Comparison of ENCODE assay signal across 14 mouse cellular contexts in the genomic region with DNA sequence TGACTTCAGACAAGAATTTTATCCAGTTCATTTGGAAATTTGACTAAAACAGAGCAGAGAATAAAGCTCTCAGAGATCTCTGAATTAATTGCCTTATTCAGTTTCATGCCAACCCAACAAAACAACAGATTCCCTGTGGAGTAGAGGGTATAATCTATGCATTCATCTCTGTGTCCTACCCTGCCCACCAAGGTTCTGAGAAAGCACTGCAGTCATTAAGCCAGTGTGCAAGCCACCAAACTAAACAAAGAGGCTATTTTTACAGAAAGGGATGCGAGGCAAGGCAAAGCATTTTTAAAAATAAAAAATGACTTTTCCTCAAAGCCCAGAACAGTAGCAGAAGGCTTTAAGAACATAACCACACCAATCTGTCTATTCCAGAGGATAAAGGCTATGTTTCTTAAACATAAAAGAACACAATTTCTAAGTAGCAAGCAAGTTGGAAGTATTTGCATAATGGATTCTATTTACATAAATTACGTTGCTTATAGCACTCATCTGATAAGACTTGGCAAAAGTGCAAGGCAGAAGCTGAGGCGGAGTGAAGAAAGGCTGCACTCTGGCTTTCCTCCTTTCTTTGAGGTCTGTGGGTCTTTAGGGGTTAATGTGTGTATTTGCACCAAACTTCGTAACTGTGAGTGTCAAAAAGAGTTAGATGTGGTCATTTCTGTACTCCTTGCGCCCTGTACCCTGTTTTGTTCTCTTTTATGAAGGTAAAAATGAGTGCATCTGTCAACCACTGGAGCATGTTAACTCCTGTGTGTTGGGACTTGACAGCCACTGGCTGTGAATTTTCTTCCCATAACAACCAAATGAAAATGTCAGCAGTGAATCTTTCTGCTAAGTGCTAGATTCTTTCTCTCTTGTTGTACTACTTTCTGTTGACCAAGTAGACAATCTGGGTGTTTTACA.
A peak's percentile ranks its signal among the peaks of the same experiment; 100 is the strongest.
DNase-seq lines count a peak whose midpoint lies in the region; ATAC-seq lines count a peak whose summit lies in the region.
"Had no signal": no experiment of that assay in that cellular context is flagged by ENCODE, and none has a peak within 500 bp of the region (broad histone marks: within the 10 kb centered on the region; RNA-seq: fewer than 3 reads in every experiment).

No protein-coding gene starts in this region.

- H3K27ac ChIP-seq in forebrain, embryonic 11.5 days (ENCODE audit: low read depth, low read length) = no peak overlapping the region
- H3K27ac ChIP-seq in forebrain, embryonic 10.5 days = no peak overlapping the region
- peak overlapping the region; percentile 56 for H3K27ac ChIP-seq in midbrain, embryonic 13.5 days
- H3K27ac ChIP-seq in liver, embryonic 11.5 days (ENCODE audit: low read depth, low read length) = no peak overlapping the region
- H3K27ac ChIP-seq: kidney, embryonic 15.5 days; liver, embryonic 14.5 days; macrophage had no signal

- DNase-seq in forebrain, embryonic 11.5 days (ENCODE audit: low spot score) = no peak
- no peak for DNase-seq in forebrain, embryonic 10.5 days (ENCODE audit: extremely low spot score, low spot score)
- DNase-seq in right cerebral cortex, postnatal 10 days (ENCODE audit: low spot score in 2 of 2) = peak; percentile 30 to 55
- DNase-seq in right cerebral cortex, postnatal 36 days (ENCODE audit: low spot score in 2 of 2) = no peak
- DNase-seq in liver, embryonic 11.5 days (ENCODE audit: low spot score) = no peak
- no peak for DNase-seq in heart, adult 9 months (ENCODE audit: low spot score in 2 of 2)
- DNase-seq: adrenal gland, postnatal 36 days; cerebellum, adult 11-12 months; heart, adult 18-20 months had no signal

- H3K27me3 ChIP-seq in forebrain, embryonic 11.5 days (ENCODE audit: control insufficient read depth, insufficient read depth, low read length) = no peaks in the 10 kb centered on the region
- H3K27me3 ChIP-seq in forebrain, embryonic 10.5 days (ENCODE audit: poor library complexity, severe bottlenecking) = no peaks in the 10 kb centered on the region
- H3K27me3 ChIP-seq in midbrain, embryonic 13.5 days = no peaks in the 10 kb centered on the region
- no peaks in the 10 kb centered on the region for H3K27me3 ChIP-seq in liver, embryonic 11.5 days (replicated peaks; ENCODE audit: control insufficient read depth, insufficient read depth, low read length)
- H3K27me3 ChIP-seq: kidney, embryonic 15.5 days had no signal

- no peaks in the 10 kb centered on the region for H3K9me3 ChIP-seq in forebrain, embryonic 11.5 days (ENCODE audit: control insufficient read depth, low read length)
- no peaks in the 10 kb centered on the region for H3K9me3 ChIP-seq in forebrain, embryonic 10.5 days
- no peaks in the 10 kb centered on the region for H3K9me3 ChIP-seq in midbrain, embryonic 13.5 days
- H3K9me3 ChIP-seq in liver, embryonic 11.5 days (ENCODE audit: control insufficient read depth, low read length) = no peaks in the 10 kb centered on the region
- H3K9me3 ChIP-seq: kidney, embryonic 15.5 days had no signal

- no peaks in the 10 kb centered on the region for H3K36me3 ChIP-seq in forebrain, embryonic 11.5 days (ENCODE audit: control insufficient read depth, insufficient read depth, low read length)
- H3K36me3 ChIP-seq in forebrain, embryonic 10.5 days (replicated peaks) = no peaks in the 10 kb centered on the region
- H3K36me3 ChIP-seq in midbrain, embryonic 13.5 days = no peaks in the 10 kb centered on the region
- H3K36me3 ChIP-seq in liver, embryonic 11.5 days (ENCODE audit: control insufficient read depth, insufficient read depth, low read length) = no peaks in the 10 kb centered on the region
- H3K36me3 ChIP-seq: kidney, embryonic 15.5 days had no signal

- 0 out of 2 replicates have a peak, but pooled peaks have one; percentile 61 for ATAC-seq in forebrain, embryonic 11.5 days (replicated peaks; ENCODE audit: low FRiP score)
- peak; percentile 87 for ATAC-seq in midbrain, embryonic 13.5 days
- ATAC-seq in liver, embryonic 11.5 days (replicated peaks; ENCODE audit: low FRiP score) = no peak
- ATAC-seq in erythroid progenitor cell, adult 5-6 weeks (replicated peaks; ENCODE audit: low FRiP score, poor library complexity, severe bottlenecking) = no peak

- H3K4me3 ChIP-seq in forebrain, embryonic 11.5 days (ENCODE audit: low read depth, low read length) = no peak overlapping the region
- no peak overlapping the region for H3K4me3 ChIP-seq in forebrain, embryonic 10.5 days
- no peak overlapping the region for H3K4me3 ChIP-seq in midbrain, embryonic 13.5 days (replicated peaks)
- no peak overlapping the region for H3K4me3 ChIP-seq in liver, embryonic 11.5 days (ENCODE audit: low read depth, low read length)
- H3K4me3 ChIP-seq: kidney, embryonic 15.5 days had no signal

- no peak overlapping the region for H3K4me2 ChIP-seq in forebrain, embryonic 11.5 days (ENCODE audit: low read depth, low read length, severe bottlenecking)
- no peak overlapping the region for H3K4me2 ChIP-seq in midbrain, embryonic 13.5 days (replicated peaks)
- no peak overlapping the region for H3K4me2 ChIP-seq in liver, embryonic 11.5 days
- H3K4me2 ChIP-seq: kidney, embryonic 15.5 days had no signal

- H3K4me1 ChIP-seq in forebrain, embryonic 11.5 days (replicated peaks; ENCODE audit: control insufficient read depth, insufficient read depth, low read length) = no peaks in the 10 kb centered on the region; the same call in 1 of the 2 replicates
- H3K4me1 ChIP-seq in forebrain, embryonic 10.5 days = peaks cover 11% of the 10 kb centered on the region
- H3K4me1 ChIP-seq in midbrain, embryonic 13.5 days (replicated peaks) = peaks cover 16% of the 10 kb centered on the region
- no peaks in the 10 kb centered on the region for H3K4me1 ChIP-seq in liver, embryonic 11.5 days (replicated peaks; ENCODE audit: control insufficient read depth, insufficient read depth, low read length)
- H3K4me1 ChIP-seq: kidney, embryonic 15.5 days had no signal

- H3K9ac ChIP-seq in forebrain, embryonic 11.5 days (ENCODE audit: low read length) = no peak overlapping the region
- no peak overlapping the region for H3K9ac ChIP-seq in midbrain, embryonic 13.5 days (replicated peaks)
- no peak overlapping the region for H3K9ac ChIP-seq in liver, embryonic 11.5 days (ENCODE audit: low read depth, low read length)
- H3K9ac ChIP-seq: kidney, embryonic 15.5 days; liver, embryonic 14.5 days had no signal

- 37% methylated on average over 5 of the region's 5 CpGs for WGBS in forebrain, embryonic 11.5 days
- 62% methylated on average over 5 of the region's 5 CpGs for WGBS in forebrain, embryonic 10.5 days
- WGBS in midbrain, embryonic 13.5 days = 30% methylated on average over 5 of the region's 5 CpGs
- WGBS in liver, embryonic 11.5 days = 62% methylated on average over 5 of the region's 5 CpGs

Comparison
In these comparisons a context has a peak if more than half of its experiments do, and no peak if none do; other contexts are left out.
1. DNase-seq: peak in right cerebral cortex, postnatal 10 days (2 of 2); none in forebrain, embryonic 11.5 days (single experiment), forebrain, embryonic 10.5 days (single experiment), right cerebral cortex, postnatal 36 days (0 of 2), liver, embryonic 11.5 days (single experiment) and heart, adult 9 months (0 of 2).
2. ATAC-seq: peak in forebrain, embryonic 11.5 days (single experiment) and midbrain, embryonic 13.5 days (single experiment); none in liver, embryonic 11.5 days (single experiment) and erythroid progenitor cell, adult 5-6 weeks (single experiment).